Mouse (Mus musculus): ENCODE results near the gene Kctd17. TPM values are rescaled to one million over a fixed set of nuclear protein-coding genes. Genes with fewer than 3 reads are reported as not detected.

Gene Kctd17
- polyA plus RNA-seq, 1 experiment from 2014 or later: 30.3 TPM

- peaks cover 46% of the 10 kb centered on the region for H3K27me3 ChIP-seq (ENCODE audit: insufficient read depth, poor library complexity, severe bottlenecking)
- 13% methylated on average over 11 of the region's 11 CpGs for WGBS
- no peak for DNase-seq (ENCODE audit: low spot score)
- no peaks in the 10 kb centered on the region for H3K9me3 ChIP-seq
- H3K36me3 ChIP-seq: no peaks in the 10 kb centered on the region
- peaks cover 23% of the 10 kb centered on the region for H3K4me1 ChIP-seq
- no peak overlapping the region for H3K4me3 ChIP-seq
- no peak overlapping the region for H3K27ac ChIP-seq
These were observed 3.9 kb upstream of the Kctd17 start for GRCm38 (mm10) chr15:78424507-78424906.

- peaks cover 46% of the 10 kb centered on the region for H3K27me3 ChIP-seq (ENCODE audit: insufficient read depth, poor library complexity, severe bottlenecking)
- WGBS: 59% methylated on average over 4 of the region's 4 CpGs
- DNase-seq (ENCODE audit: low spot score): no peak
- H3K9me3 ChIP-seq: no peaks in the 10 kb centered on the region
- no peak overlapping the region for H3K27ac ChIP-seq
- H3K4me1 ChIP-seq: peaks cover 30% of the 10 kb centered on the region
- H3K36me3 ChIP-seq: 0 out of 2 replicates have a peak, but pooled peaks cover under 1% of the 10 kb centered on the region
- H3K4me3 ChIP-seq: no peak overlapping the region
These were observed 3.1 kb upstream of the Kctd17 start for GRCm38 (mm10) chr15:78425230-78425629.

DNA sequence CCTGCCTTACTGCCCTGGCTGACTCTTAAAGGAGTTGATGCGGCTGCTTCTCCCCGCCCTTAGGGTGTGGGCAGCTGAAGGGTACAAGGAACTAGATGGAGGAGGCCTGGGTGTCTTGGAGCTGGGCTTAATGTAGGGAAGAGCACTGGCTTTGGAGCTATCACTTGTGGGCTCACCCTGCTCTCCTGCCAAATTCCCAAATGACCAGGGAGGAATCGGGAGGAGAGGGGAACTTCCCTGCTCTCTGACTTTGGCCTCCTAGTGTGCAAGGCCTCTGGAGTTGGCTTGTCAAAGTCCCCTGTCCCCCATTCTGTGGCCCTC lies 735 bp downstream of the Kctd17 start:
- Histone ChIP-seq H3K36me3 (peaks cover 23% of the 10 kb centered on the region), H3K27ac (peak overlapping the region; percentile 79), H3K4me1 (peaks cover 36% of the 10 kb centered on the region), H3K9me3 (no peaks in the 10 kb centered on the region), H3K27me3 (ENCODE audit: insufficient read depth, poor library complexity, severe bottlenecking) (peaks cover 24% of the 10 kb centered on the region), H3K4me3 (peak overlapping the region; percentile 73)
- 8% methylated on average over 3 of the region's 3 CpGs for WGBS
- DNase-seq (ENCODE audit: low spot score): no peak

DNA sequence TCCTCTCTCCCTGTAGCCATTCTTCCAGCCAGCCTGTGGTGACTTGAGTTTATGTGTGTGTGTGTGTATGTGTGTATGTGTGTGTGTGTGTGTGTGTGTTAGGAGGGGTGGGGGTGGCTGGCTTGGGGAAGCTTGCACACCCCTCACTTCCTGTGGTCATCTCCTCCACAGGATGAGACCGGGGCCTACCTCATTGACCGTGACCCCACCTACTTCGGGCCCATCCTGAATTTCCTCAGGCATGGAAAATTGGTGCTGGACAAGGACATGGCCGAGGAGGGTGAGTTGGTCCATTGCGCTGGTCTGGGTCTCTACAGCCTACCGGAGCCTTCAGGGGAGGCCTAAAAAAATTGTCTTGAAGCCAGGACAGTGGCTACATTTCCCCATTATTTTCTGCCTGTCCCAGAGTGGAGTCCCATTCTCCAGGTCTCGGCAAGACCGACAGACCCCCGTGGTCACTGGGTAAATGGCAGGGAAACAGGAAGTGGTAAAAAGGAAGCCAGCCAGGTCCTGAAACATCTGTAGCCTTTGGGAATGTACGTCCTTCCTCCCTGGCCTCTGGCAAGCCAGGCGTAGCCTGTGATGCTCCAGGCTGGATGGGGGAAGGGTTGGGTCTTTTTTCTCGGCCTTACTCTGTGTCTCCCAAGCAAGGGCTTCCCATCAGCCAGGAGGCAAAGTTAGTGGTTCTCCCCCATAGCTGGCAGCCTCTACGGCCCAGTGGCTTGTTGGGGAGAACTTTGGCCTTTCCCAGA lies 1.7 kb downstream of the Kctd17 start:
- Histone ChIP-seq H3K4me1 (peaks cover 37% of the 10 kb centered on the region), H3K27ac (peak overlapping the region; percentile 3; the same call in 1 of the 2 replicates), H3K4me3 (0 out of 2 replicates have a peak overlapping the region, but pooled peaks have one; percentile 73), H3K27me3 (ENCODE audit: insufficient read depth, poor library complexity, severe bottlenecking) (peaks cover 17% of the 10 kb centered on the region), H3K9me3 (no peaks in the 10 kb centered on the region), H3K36me3 (peaks cover 26% of the 10 kb centered on the region)
- DNase-seq (ENCODE audit: low spot score): no peak
- 69% methylated on average over 13 of the region's 13 CpGs for WGBS

DNA sequence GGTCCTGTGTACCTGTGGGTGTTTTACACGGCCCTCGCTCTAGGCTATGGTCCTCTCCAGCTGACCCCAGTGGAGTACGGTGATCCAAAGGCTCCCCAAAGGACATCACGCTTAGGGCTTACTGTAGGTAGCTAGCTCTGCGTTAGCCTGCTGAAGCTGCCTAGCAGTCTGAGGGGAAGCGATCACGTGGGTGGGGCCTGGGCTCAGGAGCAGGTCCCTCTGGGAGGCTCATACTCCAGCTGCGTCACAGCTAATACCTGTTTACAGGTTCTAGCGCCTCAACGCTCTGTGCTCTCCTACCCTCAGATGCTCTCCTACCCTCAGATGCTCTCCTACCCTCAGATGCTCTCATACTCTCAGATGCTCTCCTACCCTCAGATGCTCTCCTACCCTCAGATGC lies 2.5 kb downstream of the Kctd17 start:
- Histone ChIP-seq H3K27me3 (ENCODE audit: insufficient read depth, poor library complexity, severe bottlenecking) (peaks cover 23% of the 10 kb centered on the region), H3K27ac (0 out of 2 replicates have a peak overlapping the region, but pooled peaks have one; percentile 3), H3K4me1 (peaks cover 45% of the 10 kb centered on the region), H3K36me3 (peaks cover 32% of the 10 kb centered on the region), H3K9me3 (no peaks in the 10 kb centered on the region), H3K4me3 (no peak overlapping the region)
- DNase-seq (ENCODE audit: low spot score): no peak
- WGBS: 87% methylated on average over 10 of the region's 10 CpGs

DNA sequence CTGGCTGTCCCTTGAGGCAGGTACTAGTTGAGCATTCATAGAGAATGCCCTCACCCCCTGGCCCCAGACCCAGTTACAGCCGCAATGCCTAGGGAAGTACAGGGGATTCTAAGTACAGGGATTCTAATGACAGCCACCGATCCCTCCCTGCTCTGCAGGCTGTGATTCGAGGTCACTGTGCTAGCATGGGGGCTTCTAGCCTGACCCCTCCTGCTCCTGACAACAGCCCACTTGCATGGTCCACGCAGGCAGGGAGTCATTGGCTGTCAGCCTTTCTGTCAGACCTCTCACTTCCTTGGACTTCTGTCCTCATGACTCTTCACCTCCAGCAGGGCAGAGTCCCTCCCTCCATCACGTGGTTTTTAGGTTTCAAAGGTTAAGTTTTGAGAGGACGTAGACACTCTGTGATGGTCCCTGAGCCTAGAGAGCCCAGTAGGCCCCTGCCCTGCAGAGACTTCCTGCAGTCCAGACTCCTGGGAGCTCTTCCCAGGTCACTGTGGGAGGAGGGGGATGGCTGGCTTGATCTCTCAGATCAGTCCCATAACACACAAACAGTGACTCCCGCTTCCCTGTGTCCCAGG lies 3.3 kb downstream of the Kctd17 start:
- peaks cover 53% of the 10 kb centered on the region for H3K4me1 ChIP-seq
- peaks cover 33% of the 10 kb centered on the region for H3K36me3 ChIP-seq
- WGBS: 80% methylated on average over 7 of the region's 7 CpGs
- peaks cover 31% of the 10 kb centered on the region for H3K27me3 ChIP-seq (ENCODE audit: insufficient read depth, poor library complexity, severe bottlenecking)
- DNase-seq (ENCODE audit: low spot score): no peak
- H3K27ac ChIP-seq: no peak overlapping the region
- no peaks in the 10 kb centered on the region for H3K9me3 ChIP-seq
- no peak overlapping the region for H3K4me3 ChIP-seq

DNA sequence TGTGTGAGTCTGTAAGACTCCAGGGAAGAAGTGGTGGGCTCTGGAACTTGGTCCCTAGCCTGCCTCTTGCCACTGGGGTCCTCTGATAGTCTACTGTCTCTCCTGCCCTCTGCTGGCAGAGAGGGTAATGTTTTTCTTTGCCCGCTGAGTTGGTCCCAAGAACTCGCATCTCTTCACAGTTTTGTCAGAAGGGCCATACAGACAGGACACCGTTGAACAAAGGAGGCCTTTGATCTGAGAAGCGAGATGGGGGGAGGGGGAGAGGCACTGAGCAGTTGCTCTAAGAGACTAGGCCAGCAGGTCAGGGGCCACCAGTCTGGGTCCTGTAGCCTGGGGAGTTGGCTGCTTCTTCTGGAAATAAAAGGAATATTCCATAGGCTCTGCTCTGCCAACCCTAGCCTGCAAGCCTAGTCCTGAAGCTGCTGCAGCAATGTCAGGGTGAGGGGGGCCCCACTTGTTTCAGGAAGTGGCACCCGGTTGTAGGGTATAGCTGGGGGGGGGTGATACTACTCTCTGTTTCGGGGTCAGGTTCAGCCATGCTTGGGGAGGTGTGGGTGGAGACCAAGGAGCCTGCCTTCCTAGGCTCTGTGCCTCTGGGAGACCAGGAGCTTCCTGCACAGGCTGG lies 6.6 kb downstream of the Kctd17 start:
- WGBS: 33% methylated on average over 6 of the region's 6 CpGs

GRCm38 (mm10) chr15:78435681-78436080 lies 7.3 kb downstream of the Kctd17 start:
- 0 out of 2 replicates have a peak overlapping the region, but pooled peaks have one; percentile 43 for H3K27ac ChIP-seq
- no peak overlapping the region for H3K4me3 ChIP-seq
- peaks cover 31% of the 10 kb centered on the region for H3K36me3 ChIP-seq
- peaks cover 39% of the 10 kb centered on the region for H3K27me3 ChIP-seq (ENCODE audit: insufficient read depth, poor library complexity, severe bottlenecking)
- no peaks in the 10 kb centered on the region for H3K9me3 ChIP-seq
- DNase-seq (ENCODE audit: low spot score): no peak
- WGBS: 88% methylated on average over 11 of the region's 11 CpGs
- peaks cover 68% of the 10 kb centered on the region for H3K4me1 ChIP-seq

More for the DNA sequence above, 6.6 kb downstream of the Kctd17 start:
- Histone ChIP-seq H3K27me3 (ENCODE audit: insufficient read depth, poor library complexity, severe bottlenecking) (peaks cover 39% of the 10 kb centered on the region), H3K4me1 (peaks cover 66% of the 10 kb centered on the region), H3K36me3 (peaks cover 33% of the 10 kb centered on the region), H3K27ac (peak overlapping the region; percentile 43; the same call in 1 of the 2 replicates), H3K4me3 (no peak overlapping the region), H3K9me3 (no peaks in the 10 kb centered on the region)
- no peak for DNase-seq (ENCODE audit: low spot score)

- no peaks in the 10 kb centered on the region for H3K9me3 ChIP-seq
- peak overlapping the region; percentile 56 for H3K4me3 ChIP-seq
- WGBS: 13% methylated on average over 30 of the region's 32 CpGs
- H3K27ac ChIP-seq: peak overlapping the region; percentile 83
- H3K27me3 ChIP-seq (ENCODE audit: insufficient read depth, poor library complexity, severe bottlenecking): peaks cover 39% of the 10 kb centered on the region
- peaks cover 74% of the 10 kb centered on the region for H3K4me1 ChIP-seq
- H3K36me3 ChIP-seq: peaks cover 24% of the 10 kb centered on the region
- DNase-seq (ENCODE audit: low spot score): peak; percentile 87
These were observed 8.2 kb downstream of the Kctd17 start for GRCm38 (mm10) chr15:78436380-78437192.

DNA sequence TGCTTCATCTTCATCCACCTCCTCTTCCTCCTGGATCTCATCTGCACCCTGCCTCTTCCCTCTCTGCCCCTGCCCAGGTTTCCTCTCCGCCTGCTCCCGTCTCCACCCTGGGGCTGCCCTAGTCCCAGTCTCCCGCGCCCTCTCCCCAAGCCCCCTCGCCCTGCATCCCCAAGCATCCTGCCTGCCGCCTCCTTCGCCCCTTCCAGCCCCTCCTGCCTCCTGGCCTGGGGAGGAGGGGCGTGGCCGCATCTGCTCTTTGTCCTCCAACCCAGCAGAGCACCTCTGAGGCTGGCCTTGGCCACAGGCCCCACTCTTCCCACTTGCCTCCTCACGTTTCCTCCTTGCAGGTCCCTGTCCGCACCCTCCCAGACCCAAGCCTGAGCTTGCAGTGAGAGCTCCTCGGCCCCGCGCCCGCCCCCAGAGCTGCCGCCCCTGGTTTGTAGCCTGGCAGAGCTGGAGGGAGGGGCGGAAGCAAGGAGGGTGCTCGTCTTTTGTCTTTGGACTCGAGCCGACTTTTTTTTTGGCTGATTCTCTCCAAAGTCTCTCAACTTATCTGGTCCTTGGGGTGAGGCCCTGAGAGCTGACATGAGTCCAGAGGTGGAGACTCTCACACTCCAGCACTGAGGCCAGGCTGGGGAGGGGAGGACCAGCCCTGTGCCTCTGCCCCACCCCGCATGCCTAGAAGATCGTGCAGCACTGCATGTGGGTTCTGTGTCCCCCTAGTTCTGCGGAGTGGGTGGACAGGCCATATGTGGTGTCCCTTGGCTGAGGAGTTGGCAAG lies 9.1 kb downstream of the Kctd17 start:
- H3K4me3 ChIP-seq: peak overlapping the region; percentile 56
- H3K36me3 ChIP-seq: peaks cover 24% of the 10 kb centered on the region
- peaks cover 39% of the 10 kb centered on the region for H3K27me3 ChIP-seq (ENCODE audit: insufficient read depth, poor library complexity, severe bottlenecking)
- H3K4me1 ChIP-seq: peaks cover 78% of the 10 kb centered on the region
- peak overlapping the region; percentile 83 for H3K27ac ChIP-seq
- no peak for DNase-seq (ENCODE audit: low spot score)
- no peaks in the 10 kb centered on the region for H3K9me3 ChIP-seq
- 10% methylated on average over 23 of the region's 23 CpGs for WGBS

DNA sequence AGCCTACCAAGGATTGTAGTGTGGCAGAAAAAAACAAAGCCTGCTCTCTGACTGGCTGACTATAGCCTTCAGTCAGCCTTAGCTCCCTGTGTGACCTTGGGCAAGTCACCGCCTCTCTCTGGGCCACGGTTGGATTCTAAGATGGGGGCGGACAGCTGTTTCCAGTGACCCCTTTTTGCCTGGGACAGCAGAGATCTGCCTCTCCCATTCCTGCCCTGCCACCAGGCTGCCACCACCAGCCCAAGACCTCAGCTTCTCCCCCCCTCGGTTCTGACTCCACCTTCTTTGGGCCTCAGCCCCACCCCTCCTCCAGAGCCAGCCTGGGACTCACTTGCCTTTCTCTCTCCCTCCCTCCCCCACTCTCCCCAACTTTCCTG lies 9.6 kb downstream of the Kctd17 start:
- peaks cover 39% of the 10 kb centered on the region for H3K27me3 ChIP-seq (ENCODE audit: insufficient read depth, poor library complexity, severe bottlenecking)
- peak overlapping the region; percentile 83; the same call in 1 of the 2 replicates for H3K27ac ChIP-seq
- DNase-seq (ENCODE audit: low spot score): no peak
- peaks cover 74% of the 10 kb centered on the region for H3K4me1 ChIP-seq
- peaks cover 20% of the 10 kb centered on the region for H3K36me3 ChIP-seq
- 46% methylated on average over 4 of the region's 4 CpGs for WGBS
- H3K4me3 ChIP-seq: peak overlapping the region; percentile 56; the same call in 1 of the 2 replicates
- H3K9me3 ChIP-seq: no peaks in the 10 kb centered on the region

DNA sequence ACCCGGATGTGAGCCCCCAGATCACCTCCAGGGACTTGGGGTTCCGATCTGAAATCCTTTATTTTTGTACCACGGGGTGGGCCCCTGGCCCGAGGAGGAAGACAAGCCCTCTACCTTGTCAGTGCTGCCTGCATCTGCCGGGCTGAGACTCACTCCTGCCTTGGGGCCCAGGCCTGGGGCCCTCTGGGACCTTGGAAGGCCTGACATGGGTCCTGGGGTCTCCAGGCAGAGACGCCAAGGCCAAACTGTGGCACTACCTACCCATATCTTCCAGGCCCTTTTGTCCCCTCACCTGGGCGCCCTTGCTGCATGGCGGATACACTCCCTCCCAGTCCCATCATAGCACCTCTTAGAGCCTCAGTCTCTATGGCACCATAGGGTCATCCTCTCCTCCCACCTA lies 10.1 kb downstream of the Kctd17 start:
- H3K9me3 ChIP-seq: no peaks in the 10 kb centered on the region
- H3K27ac ChIP-seq: no peak overlapping the region
- H3K36me3 ChIP-seq: peaks cover 15% of the 10 kb centered on the region
- WGBS: 57% methylated on average over 8 of the region's 8 CpGs
- H3K4me1 ChIP-seq: peaks cover 72% of the 10 kb centered on the region
- DNase-seq (ENCODE audit: low spot score): no peak
- H3K27me3 ChIP-seq (ENCODE audit: insufficient read depth, poor library complexity, severe bottlenecking): peaks cover 39% of the 10 kb centered on the region
- H3K4me3 ChIP-seq: no peak overlapping the region

Measured in heart, embryonic 10.5 days (tissue).